Mouse (Mus musculus): ENCODE measurements around the gene Cd44.

Cd44 gene

DNA sequence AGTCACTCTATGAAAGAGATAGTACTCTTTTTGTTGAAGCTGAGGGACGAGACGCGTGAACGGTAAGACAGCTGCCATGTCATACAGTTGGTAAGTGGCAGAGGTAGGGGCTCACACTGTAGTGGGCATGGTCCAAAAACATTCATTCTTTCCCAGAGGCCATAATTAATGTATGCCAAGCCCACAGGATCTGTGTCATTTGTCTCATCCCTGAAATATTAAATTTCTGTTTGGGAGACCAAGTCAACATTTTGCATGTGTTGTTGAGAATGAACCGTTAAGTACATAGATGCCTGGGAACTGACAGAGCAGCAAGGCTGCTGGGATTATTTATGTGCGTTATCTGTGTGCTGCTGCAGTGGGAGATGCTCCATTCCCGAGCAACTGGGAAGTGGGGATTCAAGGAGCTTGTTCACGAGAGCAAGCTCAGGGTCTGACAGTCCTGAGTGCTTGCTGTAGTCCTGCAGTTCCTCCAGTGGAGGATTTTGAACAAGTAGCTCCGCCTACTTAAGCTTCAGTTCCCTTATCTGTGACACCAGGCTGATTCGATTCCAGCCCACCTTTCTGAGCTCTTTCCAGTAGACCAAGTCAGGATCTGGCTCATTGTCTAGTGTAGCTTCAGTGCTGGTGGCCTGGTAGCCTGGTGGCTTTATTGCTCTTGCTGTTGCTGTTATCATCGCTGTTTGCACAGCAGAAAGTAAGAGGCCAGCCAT lies 12.5 kb upstream of the Cd44 start:
- in situ Hi-C loops (cut with MboI, MseI), result no loop called here

- in situ Hi-C loops (cut with MboI, MseI), result no loop called here
Observed at GRCm38 (mm10) chr2:102912951-102913350, 11.5 kb upstream of the Cd44 start.

- in situ Hi-C loops (cut with MboI, MseI), result no loop called here
Observed at GRCm38 (mm10) chr2:102912469-102912868, 11.0 kb upstream of the Cd44 start.

DNA sequence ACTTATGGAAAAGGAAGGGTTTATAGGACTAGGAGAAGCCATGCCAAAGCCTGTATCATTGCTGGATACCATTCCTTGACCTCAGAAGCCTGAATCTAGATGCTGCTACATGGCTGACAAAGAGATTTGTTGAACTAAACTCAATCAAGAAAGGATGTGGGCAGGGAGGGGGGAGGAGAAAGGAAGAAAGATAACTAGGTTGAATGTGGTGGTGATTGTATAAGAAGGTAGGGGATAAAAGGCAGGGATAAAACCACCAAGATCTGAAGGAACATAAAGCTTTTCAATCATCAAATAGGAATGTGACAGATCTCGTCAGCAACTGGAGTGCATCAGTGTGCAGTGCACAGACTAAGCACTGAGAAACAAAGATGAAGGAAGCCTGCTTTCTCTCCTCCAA lies 7.9 kb upstream of the Cd44 start:
- in situ Hi-C loops (cut with MboI, MseI), result no loop called here

- in situ Hi-C loops (cut with MboI, MseI), result no loop called here
Observed at GRCm38 (mm10) chr2:102905604-102906003, 4.1 kb upstream of the Cd44 start.

DNA sequence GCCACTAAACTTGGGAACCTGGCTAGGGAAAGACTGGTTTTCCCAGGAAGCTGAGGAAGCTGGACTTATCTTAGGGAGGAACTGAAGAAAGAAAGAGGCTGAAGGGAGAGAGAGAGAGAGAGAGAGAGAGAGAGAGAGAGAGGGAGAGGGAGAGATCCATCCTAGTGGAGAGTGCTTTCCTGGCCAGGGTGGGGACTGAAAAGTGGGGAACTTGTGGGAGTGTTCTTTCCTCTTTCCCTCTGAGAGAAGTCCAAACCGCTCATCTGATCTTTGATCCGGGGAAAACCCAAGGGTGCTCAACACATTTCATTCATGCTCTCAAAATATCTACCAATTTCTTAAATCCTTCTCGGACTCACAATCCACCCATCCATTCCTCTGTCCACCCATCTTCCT lies 361 bp upstream of the Cd44 start:
- in situ Hi-C loops (cut with MboI, MseI), result no loop called here

DNA sequence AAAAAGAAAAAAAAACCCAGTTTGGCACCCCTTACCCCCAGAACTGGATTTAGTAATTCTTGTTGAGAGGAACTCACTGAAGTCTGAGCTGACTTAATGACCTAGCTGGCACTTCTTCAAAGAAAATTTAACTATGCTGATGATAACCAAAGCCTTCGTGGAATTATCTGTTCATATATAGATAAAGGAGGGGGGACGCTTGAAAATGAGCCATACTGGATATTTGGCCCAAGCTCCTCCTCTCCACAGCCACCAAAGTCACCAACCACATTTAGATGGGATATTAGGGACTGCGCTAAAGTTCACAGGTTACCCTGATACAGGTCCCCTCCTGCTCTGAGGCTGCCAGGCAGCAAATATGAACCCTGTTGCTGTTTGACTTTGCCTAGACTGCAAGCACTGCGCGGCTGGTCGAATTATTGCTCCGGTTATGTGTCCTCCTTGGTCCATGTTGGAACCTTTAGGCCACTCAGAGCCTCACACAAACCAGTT lies 1.2 kb downstream of the Cd44 start:
- in situ Hi-C loops (cut with MboI, MseI), result no loop called here

- in situ Hi-C loops (cut with MboI, MseI), result no loop called here
Observed at GRCm38 (mm10) chr2:102899238-102899637, 2.2 kb downstream of the Cd44 start.

DNA sequence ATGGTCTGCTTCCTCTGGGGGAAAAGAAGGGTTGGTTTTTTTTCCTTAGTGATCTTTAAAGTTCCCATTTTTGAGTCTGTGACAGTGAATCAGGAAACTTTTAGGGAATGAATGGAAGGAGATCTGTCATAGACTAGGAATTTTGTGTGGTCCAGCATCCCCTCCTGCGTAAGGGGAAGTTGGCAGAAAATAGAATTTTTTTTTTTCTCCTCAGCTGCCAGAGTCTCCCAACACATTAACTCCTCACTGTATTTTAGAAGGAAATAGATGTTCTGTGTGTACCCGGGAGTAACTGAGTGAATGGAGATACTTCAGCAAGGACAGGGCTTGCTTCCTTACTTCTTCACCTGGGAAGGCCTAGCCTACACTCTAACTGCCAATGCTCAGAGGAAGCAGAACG lies 2.9 kb downstream of the Cd44 start:
- in situ Hi-C loops (cut with MboI, MseI), result no loop called here

- in situ Hi-C loops (cut with MboI, MseI), result no loop called here
Observed at GRCm38 (mm10) chr2:102896154-102896553, 5.3 kb downstream of the Cd44 start.

DNA sequence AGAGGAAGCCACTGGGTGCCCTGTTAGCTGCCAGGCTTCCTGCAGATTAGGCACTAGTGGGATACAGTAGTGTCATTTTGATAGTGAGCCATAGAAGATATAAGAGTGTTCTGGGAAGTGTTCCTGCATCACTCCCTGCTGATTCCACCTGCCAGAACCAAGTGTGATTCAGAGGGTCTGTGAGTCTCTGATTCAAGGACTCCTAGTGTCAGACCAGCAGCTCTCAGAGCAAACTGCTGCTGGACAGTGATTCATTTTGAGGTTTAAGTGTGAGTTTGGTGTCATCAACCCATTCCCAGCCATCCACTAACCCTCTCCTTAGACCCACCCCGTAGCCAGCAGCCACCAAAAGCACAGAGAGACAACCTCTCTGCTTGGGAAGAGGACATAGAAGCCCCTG lies 6.3 kb downstream of the Cd44 start:
- in situ Hi-C loops (cut with MboI, MseI), result no loop called here

GRCm38 (mm10) chr2:102894785-102895184 lies 6.7 kb downstream of the Cd44 start:
- in situ Hi-C loops (cut with MboI, MseI), result no loop called here

- in situ Hi-C loops (cut with MboI, MseI), result no loop called here
Observed at GRCm38 (mm10) chr2:102888688-102889225, 12.7 kb downstream of the Cd44 start.

DNA sequence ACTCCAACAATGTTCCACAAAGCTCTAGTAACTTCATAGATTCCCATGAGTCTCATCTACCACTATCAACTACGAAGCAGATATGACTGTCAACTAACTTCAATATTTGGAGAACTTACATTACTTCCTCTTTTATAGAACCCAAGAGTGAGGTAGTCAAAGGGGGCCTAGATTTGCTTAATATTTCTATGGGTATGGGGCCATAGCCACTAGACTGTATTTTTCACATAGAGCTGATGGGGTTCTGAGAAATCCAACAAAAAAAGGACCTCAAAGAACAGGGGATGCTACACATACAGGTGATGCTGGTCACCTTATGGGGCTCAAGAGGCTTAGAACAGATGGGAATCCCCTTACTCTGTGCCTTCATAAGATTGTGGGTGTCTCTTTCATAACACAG lies 14.3 kb downstream of the Cd44 start:
- in situ Hi-C loops (cut with MboI, MseI), result no loop called here

- in situ Hi-C loops (cut with MboI, MseI), result no loop called here
Observed at GRCm38 (mm10) chr2:102886306-102886935, 15.0 kb downstream of the Cd44 start.

DNA sequence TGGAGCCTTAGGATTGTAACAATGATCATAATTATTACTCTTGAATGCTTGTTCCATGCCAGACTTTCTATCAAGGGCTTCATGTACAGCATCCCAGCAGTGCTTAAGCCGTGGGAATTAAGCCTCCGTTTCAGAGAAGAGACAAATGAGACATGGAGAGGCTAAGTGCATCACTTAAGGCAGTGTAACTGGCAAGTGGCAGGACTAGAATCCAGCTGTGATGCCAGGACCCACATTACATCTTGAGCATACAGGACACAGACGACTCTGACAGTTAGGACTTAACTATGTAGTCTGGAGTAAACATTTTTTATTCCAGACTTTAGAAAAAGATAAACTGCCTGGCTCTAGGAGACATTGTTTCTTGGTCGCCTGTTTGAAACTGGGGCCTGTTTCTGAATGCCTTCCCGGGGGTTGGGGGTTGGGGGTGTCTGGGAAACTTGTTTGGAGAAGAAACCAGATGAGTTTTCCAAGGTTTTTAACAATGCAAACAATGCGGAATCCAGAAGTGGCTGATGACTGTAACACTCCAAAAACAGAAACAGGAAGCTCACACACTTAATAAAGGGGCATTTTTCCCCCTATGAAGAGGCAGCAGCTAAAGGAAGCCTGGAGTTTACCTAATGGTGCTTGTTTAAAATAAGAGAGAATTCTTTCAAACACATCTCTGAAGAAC lies 18.7 kb downstream of the Cd44 start:
- in situ Hi-C loops (cut with MboI, MseI), result no loop called here

- in situ Hi-C loops (cut with MboI, MseI), result no loop called here
Observed at GRCm38 (mm10) chr2:102882004-102882588, 19.4 kb downstream of the Cd44 start.

DNA sequence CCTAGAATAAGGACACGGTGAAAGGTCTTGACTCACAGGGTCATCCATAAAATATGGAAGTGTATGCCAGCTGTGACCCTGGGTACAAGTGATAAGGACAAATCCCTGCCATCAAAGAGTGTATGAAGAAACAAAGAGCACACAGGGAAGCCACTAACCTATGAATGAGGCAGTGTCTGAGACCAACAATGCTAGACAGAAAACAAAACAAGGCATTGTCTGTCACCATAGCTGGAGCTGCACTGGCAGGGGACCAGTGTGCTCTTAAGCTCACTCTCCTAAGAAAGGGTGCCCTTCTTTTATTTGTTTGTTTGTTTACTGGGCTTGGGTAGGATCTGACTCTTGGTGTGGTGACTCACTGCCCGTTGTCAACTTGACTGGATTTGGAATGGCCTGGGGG lies 23.0 kb downstream of the Cd44 start:
- in situ Hi-C loops (cut with MboI, MseI), result no loop called here

- in situ Hi-C loops (cut with MboI, MseI), result no loop called here
Observed at GRCm38 (mm10) chr2:102877463-102877862, 24.0 kb downstream of the Cd44 start.

DNA sequence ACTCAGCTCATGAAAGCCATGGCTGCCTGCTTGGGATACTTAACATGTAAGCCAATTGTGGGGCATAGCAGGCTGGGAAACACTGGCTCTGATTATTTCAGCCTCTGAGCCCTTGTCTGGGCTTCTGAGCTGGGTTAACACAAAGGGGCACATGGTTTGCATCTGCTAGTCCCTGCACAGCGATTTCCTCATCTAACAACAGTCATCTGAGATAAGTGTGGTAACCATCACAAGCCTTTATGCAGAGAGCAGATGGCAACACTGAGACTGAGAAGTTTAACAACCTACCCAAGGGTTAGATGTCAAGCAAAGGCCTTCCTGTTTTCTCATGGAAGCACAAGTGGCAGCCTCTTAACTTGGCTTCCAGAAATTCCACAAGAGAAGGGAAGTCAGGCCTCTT lies 25.3 kb downstream of the Cd44 start:
- in situ Hi-C loops (cut with MboI, MseI), result no loop called here

DNA sequence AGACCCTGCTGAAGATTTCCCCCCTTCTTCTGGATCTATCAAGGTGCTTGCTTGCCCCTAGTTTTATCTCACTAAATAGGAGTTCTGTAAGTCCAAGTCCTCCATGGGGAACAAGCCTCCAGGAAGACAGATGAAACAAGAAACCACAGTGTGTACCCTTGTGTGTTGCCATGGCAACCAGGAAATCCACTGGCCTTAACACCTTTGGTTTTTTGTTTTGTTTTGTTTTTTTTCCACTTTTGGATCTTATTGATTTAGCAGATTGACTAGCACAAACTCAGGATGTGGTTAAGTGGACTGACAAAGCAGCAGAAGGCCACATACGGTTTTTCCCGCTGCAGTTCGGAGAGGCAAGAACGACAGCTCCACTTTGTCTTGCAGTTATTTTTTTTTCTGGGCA lies 27.6 kb downstream of the Cd44 start:
- in situ Hi-C loops (cut with MboI, MseI), result no loop called here

GRCm38 (mm10) chr2:102873194-102873593 lies 28.3 kb downstream of the Cd44 start:
- in situ Hi-C loops (cut with MboI, MseI), result no loop called here
